Mouse (Mus musculus) frontal cortex, adult 2 months (tissue): Measurements from ENCODE around the gene Gfod1. TPM values are rescaled to one million over a fixed set of nuclear protein-coding genes. Genes with fewer than 3 reads are reported as not detected.
A peak's percentile ranks its signal among the peaks of the same experiment; 100 is the strongest.

Experiments used
- DNase-seq, 2 experiments: peaks; one replicate each; pipeline ENCODE4 v3.0.0; 2022; ENCODE audit warnings: low spot score in 1 of 2; ENCODE audit errors: extremely low spot score in 1 of 2
- polyA plus RNA-seq: library from polyadenylated mRNA; depleted of rRNA; stranded (reverse); fragments of >200 nt; gene quantifications from 2 replicates; pipeline ENCODE4 v1.2.3, GENCODE M21; 2012

Gene Gfod1
- polyA plus RNA-seq, 1 experiment: 27.0 TPM

GRCm38 (mm10) chr13:43267216-43267615 is 36.8 kb downstream of the Gfod1 start:
- DNase-seq: no peak

GRCm38 (mm10) chr13:43266333-43266732 is 37.6 kb downstream of the Gfod1 start:
- DNase-seq: no peak

- DNase-seq: no peak
These were observed 38.9 kb downstream of the Gfod1 start for GRCm38 (mm10) chr13:43265116-43265515.

GRCm38 (mm10) chr13:43263646-43264045 is 40.3 kb downstream of the Gfod1 start:
- no peak for DNase-seq

GRCm38 (mm10) chr13:43262114-43262739 is 41.7 kb downstream of the Gfod1 start:
- DNase-seq: peak; percentile 78 to 86

GRCm38 (mm10) chr13:43261287-43261686 is 42.7 kb downstream of the Gfod1 start:
- DNase-seq: no peak

GRCm38 (mm10) chr13:43260731-43261130 is 43.2 kb downstream of the Gfod1 start:
- DNase-seq: no peak

- DNase-seq: no peak
These were observed 47.5 kb downstream of the Gfod1 start for GRCm38 (mm10) chr13:43256447-43256846.

GRCm38 (mm10) chr13:43253526-43253925 is 50.4 kb downstream of the Gfod1 start:
- DNase-seq: no peak

- no peak for DNase-seq
These were observed 51.7 kb downstream of the Gfod1 start for GRCm38 (mm10) chr13:43252105-43252790.

- no peak for DNase-seq
These were observed 52.6 kb downstream of the Gfod1 start for GRCm38 (mm10) chr13:43251391-43251790.

GRCm38 (mm10) chr13:43250653-43251052 is 53.3 kb downstream of the Gfod1 start:
- no peak for DNase-seq

GRCm38 (mm10) chr13:43250106-43250505 is 53.9 kb downstream of the Gfod1 start:
- no peak for DNase-seq

GRCm38 (mm10) chr13:43248381-43248780 is 55.6 kb downstream of the Gfod1 start:
- no peak for DNase-seq

- no peak for DNase-seq
These were observed 57.1 kb downstream of the Gfod1 start for GRCm38 (mm10) chr13:43246876-43247275.

GRCm38 (mm10) chr13:43243793-43244192 is 60.2 kb downstream of the Gfod1 start:
- DNase-seq: no peak

- no peak for DNase-seq
These were observed 60.7 kb downstream of the Gfod1 start for GRCm38 (mm10) chr13:43243240-43243639.

- no peak for DNase-seq
These were observed 62.2 kb downstream of the Gfod1 start for GRCm38 (mm10) chr13:43241750-43242149.

GRCm38 (mm10) chr13:43241069-43241468 is 62.9 kb downstream of the Gfod1 start:
- no peak for DNase-seq

- peak; percentile 57 to 76 for DNase-seq
These were observed 64.2 kb downstream of the Gfod1 start for GRCm38 (mm10) chr13:43239790-43240216.

- DNase-seq: no peak
These were observed 67.3 kb downstream of the Gfod1 start for GRCm38 (mm10) chr13:43236630-43237029.

- DNase-seq: no peak
These were observed 68.0 kb downstream of the Gfod1 start for GRCm38 (mm10) chr13:43235982-43236381.
